In the genomic region with DNA sequence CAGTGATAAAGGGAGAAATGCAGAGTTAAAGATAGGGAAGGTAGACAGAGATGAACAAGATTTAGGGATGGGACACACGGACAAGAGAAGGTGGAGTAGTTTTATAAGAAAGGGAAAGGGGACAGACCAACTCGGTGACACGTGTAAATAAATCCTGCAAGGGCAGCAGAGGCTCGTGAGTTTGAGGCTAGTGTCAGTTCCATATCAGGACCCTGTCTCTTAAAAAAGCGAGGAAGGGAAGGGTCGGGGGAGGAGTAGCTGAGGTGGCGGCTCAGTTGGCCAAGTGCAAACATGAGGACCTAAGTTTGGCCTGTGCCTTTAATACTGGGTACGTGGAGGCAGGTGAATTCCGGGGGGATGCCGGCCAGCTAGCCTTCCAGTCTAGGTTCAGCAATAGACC, we compare ENCODE assay signal across 8 mouse cellular contexts. TPM values are rescaled to one million over a fixed set of nuclear protein-coding genes. Genes with fewer than 3 reads are reported as not detected.
DNase-seq lines count a peak whose midpoint lies in the region; ATAC-seq lines count a peak whose summit lies in the region.

No protein-coding gene starts in this region.

- peak overlapping the region; percentile 77 for H3K4me2 ChIP-seq in heart, embryonic 15.5 days
- H3K4me2 ChIP-seq in hindbrain, embryonic 14.5 days (replicated peaks) = peak overlapping the region; percentile 54
- H3K4me2 ChIP-seq in midbrain, embryonic 13.5 days (replicated peaks) = peak overlapping the region; percentile 55

- peak overlapping the region; percentile 47 for H3K4me3 ChIP-seq in heart, embryonic 15.5 days
- peak overlapping the region; percentile 52 for H3K4me3 ChIP-seq in embryonic facial prominence, embryonic 10.5 days
- H3K4me3 ChIP-seq in hindbrain, embryonic 14.5 days (replicated peaks; ENCODE audit: low read length) = peak overlapping the region; percentile 26
- H3K4me3 ChIP-seq in midbrain, embryonic 13.5 days (replicated peaks) = peak overlapping the region; percentile 32

- H3K27me3 ChIP-seq in heart, embryonic 15.5 days = peaks cover 17% of the 10 kb centered on the region; the same call in 1 of the 2 replicates
- H3K27me3 ChIP-seq in embryonic facial prominence, embryonic 10.5 days (replicated peaks; ENCODE audit: low read depth, poor library complexity, severe bottlenecking) = peaks cover 99% of the 10 kb centered on the region
- H3K27me3 ChIP-seq in hindbrain, embryonic 14.5 days (ENCODE audit: control insufficient read depth, insufficient read depth, low read length) = peaks cover 20% of the 10 kb centered on the region
- H3K27me3 ChIP-seq in midbrain, embryonic 13.5 days = peaks cover 58% of the 10 kb centered on the region

- H3K4me1 ChIP-seq in heart, embryonic 15.5 days (replicated peaks) = peaks cover 25% of the 10 kb centered on the region
- H3K4me1 ChIP-seq in embryonic facial prominence, embryonic 10.5 days = peaks cover 20% of the 10 kb centered on the region
- peaks cover 15% of the 10 kb centered on the region for H3K4me1 ChIP-seq in hindbrain, embryonic 14.5 days (replicated peaks; ENCODE audit: control insufficient read depth, insufficient read depth, low read length)
- peaks cover 52% of the 10 kb centered on the region for H3K4me1 ChIP-seq in midbrain, embryonic 13.5 days (replicated peaks)

- H3K9me3 ChIP-seq in heart, embryonic 15.5 days (replicated peaks) = no peaks in the 10 kb centered on the region
- H3K9me3 ChIP-seq in embryonic facial prominence, embryonic 10.5 days = no peaks in the 10 kb centered on the region
- no peaks in the 10 kb centered on the region for H3K9me3 ChIP-seq in hindbrain, embryonic 14.5 days (ENCODE audit: control insufficient read depth, low read length)
- H3K9me3 ChIP-seq in midbrain, embryonic 13.5 days = no peaks in the 10 kb centered on the region

- no peak for ATAC-seq in heart, embryonic 15.5 days (replicated peaks; ENCODE audit: insufficient number of reproducible peaks, insufficient read depth, low FRiP score, low read depth)
- no peak for ATAC-seq in hindbrain, embryonic 14.5 days (ENCODE audit: low FRiP score)
- ATAC-seq in midbrain, embryonic 13.5 days = no peak

- peak overlapping the region; percentile 29; the same call in 1 of the 2 replicates for H3K9ac ChIP-seq in heart, embryonic 15.5 days
- H3K9ac ChIP-seq in hindbrain, embryonic 14.5 days = peak overlapping the region; percentile 46
- H3K9ac ChIP-seq in midbrain, embryonic 13.5 days (replicated peaks) = peak overlapping the region; percentile 28; the same call in 1 of the 2 replicates

- WGBS in heart, embryonic 15.5 days = 30% methylated on average over 10 of the region's 10 CpGs
- WGBS in embryonic facial prominence, embryonic 10.5 days = 20% methylated on average over 10 of the region's 10 CpGs
- 12% methylated on average over 10 of the region's 10 CpGs for WGBS in hindbrain, embryonic 14.5 days
- 10% methylated on average over 10 of the region's 10 CpGs for WGBS in midbrain, embryonic 13.5 days

- no peak for DNase-seq in heart, adult 8-10 months (ENCODE audit: low spot score)
- no peak for DNase-seq in embryonic facial prominence, embryonic 10.5 days (ENCODE audit: low spot score)
- DNase-seq in hindbrain, embryonic 14.5 days (ENCODE audit: low spot score) = no peak
- no peak for DNase-seq in gastrocnemius, adult 18-20 months (ENCODE audit: low spot score)
- no peak for DNase-seq in frontal cortex, adult 2 months (ENCODE audit: extremely low spot score in 1 of 2, low spot score in 1 of 2)
- no peak for DNase-seq in adrenal gland, adult 8-10 months

- H3K36me3 ChIP-seq in heart, embryonic 15.5 days = no peaks in the 10 kb centered on the region
- H3K36me3 ChIP-seq in embryonic facial prominence, embryonic 10.5 days (replicated peaks) = no peaks in the 10 kb centered on the region
- H3K36me3 ChIP-seq in hindbrain, embryonic 14.5 days (replicated peaks; ENCODE audit: control insufficient read depth, insufficient read depth) = no peaks in the 10 kb centered on the region
- H3K36me3 ChIP-seq in midbrain, embryonic 13.5 days = no peaks in the 10 kb centered on the region

- H3K27ac ChIP-seq in heart, embryonic 15.5 days = no peak overlapping the region
- peak overlapping the region; percentile 30; the same call in 1 of the 2 replicates for H3K27ac ChIP-seq in embryonic facial prominence, embryonic 10.5 days (replicated peaks)
- peak overlapping the region; percentile 71 for H3K27ac ChIP-seq in hindbrain, embryonic 14.5 days
- H3K27ac ChIP-seq in midbrain, embryonic 13.5 days = peak overlapping the region; percentile 58; the same call in 1 of the 2 replicates

RNA-seq across cellular contexts. Expression of a gene that starts 11.2 kb away (rescaled TPM):
- polyA plus RNA-seq in heart, embryonic 15.5 days (2015; fragmentation: Nextera tagmentation; extraction: Ambion mirVana) = 15.0 and 20.8 TPM in 2 replicates
- total RNA-seq in heart, adult 8-10 months (2022) = 100 to 1,000 TPM; 288 to 356 (median 295) TPM
- 0.29 and 0.77 TPM in 2 replicates for polyA plus RNA-seq in embryonic facial prominence, embryonic 10.5 days (2016; fragmentation: Nextera tagmentation; extraction: Ambion mirVana)
- 78.8 and 82.4 TPM in 2 replicates for polyA plus RNA-seq in hindbrain, embryonic 14.5 days (2014; fragmentation: Nextera tagmentation; extraction: Ambion mirVana)
- 22.4 and 28.4 TPM in 2 replicates for polyA plus RNA-seq in midbrain, embryonic 13.5 days (2015; fragmentation: Nextera tagmentation; extraction: Ambion mirVana)
- total RNA-seq in gastrocnemius, adult 18-20 months (2021) = 100 to 1,000 TPM; 481 to 528 TPM
- 51.3 and 61.3 TPM in 2 replicates for polyA plus RNA-seq in frontal cortex, adult 2 months (2012; rRNA removed)
- total RNA-seq in adrenal gland, adult 8-10 months (2022) = 100 to 1,000 TPM in 3 of 4 experiments, 10 to 100 TPM in 1; 99.6 to 150 (median 117) TPM

RNA-seq across cellular contexts. Expression of a gene that starts 11.3 kb away (rescaled TPM):
- polyA plus RNA-seq in heart, embryonic 15.5 days (2015; fragmentation: Nextera tagmentation; extraction: Ambion mirVana) = 5.8 and 6.4 TPM in 2 replicates
- total RNA-seq in heart, adult 8-10 months (2022) = 10 to 100 TPM; 10.3 to 13.2 (median 12.0) TPM
- 2.8 and 3.0 TPM in 2 replicates for polyA plus RNA-seq in embryonic facial prominence, embryonic 10.5 days (2016; fragmentation: Nextera tagmentation; extraction: Ambion mirVana)
- 13.5 and 14.6 TPM in 2 replicates for polyA plus RNA-seq in hindbrain, embryonic 14.5 days (2014; fragmentation: Nextera tagmentation; extraction: Ambion mirVana)
- polyA plus RNA-seq in midbrain, embryonic 13.5 days (2015; fragmentation: Nextera tagmentation; extraction: Ambion mirVana) = 8.8 and 8.9 TPM in 2 replicates
- 10 to 100 TPM; 12.8 to 12.9 TPM for total RNA-seq in gastrocnemius, adult 18-20 months (2021)
- 14.6 and 15.5 TPM in 2 replicates for polyA plus RNA-seq in frontal cortex, adult 2 months (2012; rRNA removed)
- total RNA-seq in adrenal gland, adult 8-10 months (2022) = 10 to 100 TPM; 11.2 to 14.9 (median 12.5) TPM

RNA-seq across cellular contexts. Expression of a gene that starts 20.0 kb away (rescaled TPM):
- 45.3 and 46.5 TPM in 2 replicates for polyA plus RNA-seq in heart, embryonic 15.5 days (2015; fragmentation: Nextera tagmentation; extraction: Ambion mirVana)
- total RNA-seq in heart, adult 8-10 months (2022) = 10 to 100 TPM; 31.0 to 34.9 (median 33.1) TPM
- 45.2 and 47.3 TPM in 2 replicates for polyA plus RNA-seq in embryonic facial prominence, embryonic 10.5 days (2016; fragmentation: Nextera tagmentation; extraction: Ambion mirVana)
- 35.0 and 37.4 TPM in 2 replicates for polyA plus RNA-seq in hindbrain, embryonic 14.5 days (2014; fragmentation: Nextera tagmentation; extraction: Ambion mirVana)
- 34.5 and 36.3 TPM in 2 replicates for polyA plus RNA-seq in midbrain, embryonic 13.5 days (2015; fragmentation: Nextera tagmentation; extraction: Ambion mirVana)
- 10 to 100 TPM; 22.9 to 24.2 TPM for total RNA-seq in gastrocnemius, adult 18-20 months (2021)
- 28.0 and 30.9 TPM in 2 replicates for polyA plus RNA-seq in frontal cortex, adult 2 months (2012; rRNA removed)
- total RNA-seq in adrenal gland, adult 8-10 months (2022) = 10 to 100 TPM; 63.6 to 68.4 (median 66.2) TPM

RNA-seq across cellular contexts. Expression of a gene that starts 29.2 kb away (rescaled TPM):
- 107 and 123 TPM in 2 replicates for polyA plus RNA-seq in heart, embryonic 15.5 days (2015; fragmentation: Nextera tagmentation; extraction: Ambion mirVana)
- 10 to 100 TPM; 82.8 to 92.9 (median 89.3) TPM for total RNA-seq in heart, adult 8-10 months (2022)
- polyA plus RNA-seq in embryonic facial prominence, embryonic 10.5 days (2016; fragmentation: Nextera tagmentation; extraction: Ambion mirVana) = 112 and 122 TPM in 2 replicates
- 75.7 and 81.1 TPM in 2 replicates for polyA plus RNA-seq in hindbrain, embryonic 14.5 days (2014; fragmentation: Nextera tagmentation; extraction: Ambion mirVana)
- 84.8 and 88.8 TPM in 2 replicates for polyA plus RNA-seq in midbrain, embryonic 13.5 days (2015; fragmentation: Nextera tagmentation; extraction: Ambion mirVana)
- 100 to 1,000 TPM; 171 to 176 TPM for total RNA-seq in gastrocnemius, adult 18-20 months (2021)
- polyA plus RNA-seq in frontal cortex, adult 2 months (2012; rRNA removed) = 75.2 and 80.5 TPM in 2 replicates
- 100 to 1,000 TPM; 107 to 125 (median 111) TPM for total RNA-seq in adrenal gland, adult 8-10 months (2022)

RNA-seq across cellular contexts. Expression of a gene that starts 35.4 kb away (rescaled TPM):
- polyA plus RNA-seq in heart, embryonic 15.5 days (2015; fragmentation: Nextera tagmentation; extraction: Ambion mirVana) = 525 and 658 TPM in 2 replicates
- 100 to 1,000 TPM; 330 to 410 (median 343) TPM for total RNA-seq in heart, adult 8-10 months (2022)
- 758 and 801 TPM in 2 replicates for polyA plus RNA-seq in embryonic facial prominence, embryonic 10.5 days (2016; fragmentation: Nextera tagmentation; extraction: Ambion mirVana)
- polyA plus RNA-seq in hindbrain, embryonic 14.5 days (2014; fragmentation: Nextera tagmentation; extraction: Ambion mirVana) = 574 and 709 TPM in 2 replicates
- polyA plus RNA-seq in midbrain, embryonic 13.5 days (2015; fragmentation: Nextera tagmentation; extraction: Ambion mirVana) = 599 and 642 TPM in 2 replicates
- 100 to 1,000 TPM; 145 to 160 TPM for total RNA-seq in gastrocnemius, adult 18-20 months (2021)
- polyA plus RNA-seq in frontal cortex, adult 2 months (2012; rRNA removed) = 561 and 590 TPM in 2 replicates
- 100 to 1,000 TPM; 629 to 719 (median 673) TPM for total RNA-seq in adrenal gland, adult 8-10 months (2022)
